Mouse (Mus musculus): ENCODE data around the gene Hmgn5.

- TF ChIP-seq POLR2A (IDR thresholded peaks at IDR 0.05; ENCODE audit: control insufficient read depth, low read depth, low read length) (no peak), CTCF (IDR thresholded peaks at IDR 0.05; ENCODE audit: control insufficient read depth, insufficient read depth, insufficient replicate concordance, low read depth, low read length) (no peak)
Observed at GRCm38 (mm10) chrX:109014166-109014565, 962 bp upstream of the Hmgn5 start.
